Mouse (Mus musculus) heart, adult 2 months (tissue): Measurements from ENCODE around the gene BC035044.

Source experiments
- CTCF ChIP-seq: fragments of 200-600 bp; IDR thresholded peaks from 2 replicates; pipeline ENCODE4 v1.8.1; 2022; ENCODE audit warnings: antibody characterized with exemption, mild to moderate bottlenecking, moderate library complexity
- POLR2A ChIP-seq: fragments of 200-500 bp; IDR thresholded peaks from 2 replicates; pipeline ENCODE4 v1.6.1; 2011; ENCODE audit warnings: mild to moderate bottlenecking, low read depth, low read length, control low read depth; ENCODE audit not compliant: insufficient read depth

GRCm38 (mm10) chr6:128850671-128851070, 40.3 kb downstream of the BC035044 start:
- TF ChIP-seq CTCF (no peak), POLR2A (no peak)
